Mouse (Mus musculus) splenic B cell, adult 2 months (primary cell): ENCODE results near the gene Hcst.

Experiments used
- DNase-seq: peaks from one replicate; pipeline ENCODE4 v3.0.0-alpha.2; 2011; ENCODE audit warnings: low read depth, low spot score
- H3K27me3 ChIP-seq: 2 replicates; pipeline ENCODE4 v1.6.1; 2012; ENCODE audit warnings: mild to moderate bottlenecking, low read length, moderate library complexity, mixed read lengths; ENCODE audit not compliant: control insufficient read depth, poor library complexity, insufficient read depth, severe bottlenecking
- H3K36me3 ChIP-seq: 2 replicates; pipeline ENCODE4 v1.6.1; 2012; ENCODE audit warnings: mild to moderate bottlenecking, low read length, moderate library complexity, mixed read lengths; ENCODE audit not compliant: control insufficient read depth, poor library complexity, insufficient read depth, severe bottlenecking

Hcst gene

GRCm38 (mm10) chr7:30419561-30420499 is at the start of gene Hcst:
TSS of gene Hcst (minus strand) at chr7:30419854.
- peak; percentile 78 for DNase-seq
- H3K27me3 ChIP-seq: no peaks in the 10 kb centered on the region
- H3K36me3 ChIP-seq: peaks cover 12% of the 10 kb centered on the region

- Histone ChIP-seq H3K27me3 (no peaks in the 10 kb centered on the region; the same call in none of the 2 replicates), H3K36me3 (no peaks in the 10 kb centered on the region)
- DNase-seq: no peak
Measured at GRCm38 (mm10) chr7:30464816-30465300, 45.2 kb upstream of the Hcst start.

- Histone ChIP-seq H3K27me3 (no peaks in the 10 kb centered on the region; the same call in none of the 2 replicates), H3K36me3 (no peaks in the 10 kb centered on the region)
- no peak for DNase-seq
Measured at GRCm38 (mm10) chr7:30463996-30464395, 44.3 kb upstream of the Hcst start.

- no peak for DNase-seq
- H3K36me3 ChIP-seq: no peaks in the 10 kb centered on the region
- no peaks in the 10 kb centered on the region; the same call in none of the 2 replicates for H3K27me3 ChIP-seq
Measured at GRCm38 (mm10) chr7:30463568-30463967, 43.9 kb upstream of the Hcst start.

GRCm38 (mm10) chr7:30459484-30459883 is 39.8 kb upstream of the Hcst start:
- Histone ChIP-seq H3K36me3 (no peaks in the 10 kb centered on the region), H3K27me3 (no peaks in the 10 kb centered on the region; the same call in 1 of the 2 replicates)
- DNase-seq: no peak

- Histone ChIP-seq H3K27me3 (no peaks in the 10 kb centered on the region), H3K36me3 (no peaks in the 10 kb centered on the region)
- DNase-seq: no peak
Measured at GRCm38 (mm10) chr7:30457629-30458330, 38.1 kb upstream of the Hcst start, which contains the start of the genes Kirrel2 and Nphs1. TSS of gene Kirrel2 (minus strand) at chr7:30457690. TSS of gene Nphs1 (plus strand) at chr7:30458315.

- DNase-seq: no peak
- H3K27me3 ChIP-seq: no peaks in the 10 kb centered on the region
- H3K36me3 ChIP-seq: no peaks in the 10 kb centered on the region
Measured at GRCm38 (mm10) chr7:30456911-30457628, 37.4 kb upstream of the Hcst start.

GRCm38 (mm10) chr7:30456487-30456886 is 36.8 kb upstream of the Hcst start:
- Histone ChIP-seq H3K27me3 (no peaks in the 10 kb centered on the region), H3K36me3 (no peaks in the 10 kb centered on the region)
- no peak for DNase-seq

GRCm38 (mm10) chr7:30454259-30454658 is 34.6 kb upstream of the Hcst start:
- no peak for DNase-seq
- Histone ChIP-seq H3K36me3 (no peaks in the 10 kb centered on the region), H3K27me3 (no peaks in the 10 kb centered on the region)

- no peaks in the 10 kb centered on the region for H3K27me3 ChIP-seq
- peak; percentile 76 for DNase-seq
Measured at GRCm38 (mm10) chr7:30453766-30454165, 34.1 kb upstream of the Hcst start.

GRCm38 (mm10) chr7:30453327-30453726 is 33.7 kb upstream of the Hcst start:
- no peak for DNase-seq
- H3K36me3 ChIP-seq: no peaks in the 10 kb centered on the region
- H3K27me3 ChIP-seq: no peaks in the 10 kb centered on the region

More at GRCm38 (mm10) chr7:30453766-30454165, 34.1 kb upstream of the Hcst start:
- H3K36me3 ChIP-seq: no peaks in the 10 kb centered on the region

- DNase-seq: no peak
- H3K36me3 ChIP-seq: no peaks in the 10 kb centered on the region
- H3K27me3 ChIP-seq: 0 out of 2 replicates have a peak, but pooled peaks cover 3% of the 10 kb centered on the region
Measured at GRCm38 (mm10) chr7:30450241-30450640, 30.6 kb upstream of the Hcst start.

GRCm38 (mm10) chr7:30444971-30445751 is 25.5 kb upstream of the Hcst start, which contains the start of gene Aplp1:
TSS of gene Aplp1 (minus strand) at chr7:30445535.
- peak; percentile 36 for DNase-seq
- H3K27me3 ChIP-seq: 0 out of 2 replicates have a peak, but pooled peaks cover 3% of the 10 kb centered on the region
- no peaks in the 10 kb centered on the region for H3K36me3 ChIP-seq
